Mouse (Mus musculus): ENCODE measurements around the gene Amph. TPM values are rescaled to one million over a fixed set of nuclear protein-coding genes. Genes with fewer than 3 reads are reported as not detected.

Gene Amph
- polyA plus RNA-seq (2017; shearing (Covaris generic)), result 0.30 TPM

DNA sequence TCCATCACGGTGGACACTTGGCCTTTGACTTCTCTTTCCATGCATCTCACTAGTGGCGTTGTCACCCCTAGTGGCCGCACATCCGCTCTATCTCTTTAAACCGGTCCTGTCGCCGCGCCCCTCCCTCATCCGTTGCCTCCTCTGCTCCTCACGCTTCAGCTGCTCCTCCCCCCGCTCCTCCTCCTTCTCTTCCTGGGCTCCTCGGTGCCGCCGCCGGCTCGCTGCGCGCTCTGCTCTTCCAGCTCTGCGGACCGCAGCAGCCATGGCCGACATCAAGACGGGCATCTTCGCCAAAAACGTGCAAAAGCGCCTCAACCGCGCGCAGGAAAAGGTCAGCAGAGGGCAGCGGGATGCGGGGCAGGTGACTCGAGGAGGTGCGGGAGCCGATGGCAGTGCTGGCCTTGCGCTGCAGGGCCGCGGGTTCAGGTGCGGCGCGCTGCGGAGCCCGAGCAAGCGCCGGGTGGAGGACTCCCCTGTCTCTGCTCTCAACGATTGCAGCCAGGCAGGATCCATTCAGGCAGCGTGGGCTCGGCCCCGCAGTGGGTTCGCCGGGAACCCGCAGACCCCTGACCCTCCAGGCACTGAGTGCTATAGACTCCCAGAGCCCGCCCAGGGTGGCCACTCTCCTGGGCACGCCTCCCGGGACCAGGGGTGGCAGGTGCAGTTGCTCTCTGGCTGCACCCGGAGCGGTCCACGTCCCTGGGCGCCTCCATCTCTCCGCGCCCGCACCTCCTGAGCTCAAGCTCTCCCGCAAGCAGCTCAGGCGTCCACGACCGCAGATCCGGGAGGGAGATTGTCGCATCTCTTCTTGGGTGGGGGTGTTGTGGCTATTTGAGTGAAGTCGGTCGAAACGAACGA is at the start of gene Amph:
Gene Amph, plus strand, starts transcription at position 35 of the 858 bp plus-strand sequence.

Other genes with a start within 250 kb of the Amph start
- gene Vps41, start 230.9 kb upstream of the Amph start, polyA plus RNA-seq (2017; shearing (Covaris generic)), result 105 TPM